Mouse (Mus musculus): ENCODE measurements around the gene Cyp27b1. TPM values are rescaled to one million over a fixed set of nuclear protein-coding genes. Genes with fewer than 3 reads are reported as not detected.

The Cyp27b1 gene
- polyA plus RNA-seq, 1 experiment from 2014 or later, result not detected

GRCm38 (mm10) chr10:127081996-127082620 is 34.1 kb downstream of the Cyp27b1 start:
- Histone ChIP-seq H3K9ac (no peak overlapping the region), H3K4me3 (ENCODE audit: low read depth, low read length) (no peak overlapping the region), H3K4me2 (peak overlapping the region; percentile 50; the same call in 1 of the 2 replicates), H3K27ac (ENCODE audit: low read depth) (no peak overlapping the region), H3K4me1 (ENCODE audit: insufficient read depth) (0 out of 2 replicates have a peak, but pooled peaks cover 3% of the 10 kb centered on the region), H3K9me3 (ENCODE audit: low read depth, low read length) (no peaks in the 10 kb centered on the region), H3K36me3 (ENCODE audit: insufficient read depth) (no peaks in the 10 kb centered on the region), H3K27me3 (ENCODE audit: insufficient read depth, low read length) (peaks cover 71% of the 10 kb centered on the region)
- ATAC-seq (ENCODE audit: insufficient read depth) (no peak), DNase-seq (peak; percentile 61)
- TF ChIP-seq CTCF (IDR thresholded peaks at IDR 0.05; ENCODE audit: low read depth), result no peak
- WGBS, result 18% methylated on average over 8 of the region's 8 CpGs

GRCm38 (mm10) chr10:127083292-127083914 is 35.4 kb downstream of the Cyp27b1 start:
- H3K4me1 ChIP-seq (ENCODE audit: insufficient read depth), result 0 out of 2 replicates have a peak, but pooled peaks cover 3% of the 10 kb centered on the region
- H3K9ac ChIP-seq, result no peak overlapping the region
- H3K9me3 ChIP-seq (ENCODE audit: low read depth, low read length), result no peaks in the 10 kb centered on the region
- no peak for ATAC-seq (ENCODE audit: insufficient read depth)
- H3K4me2 ChIP-seq, result no peak overlapping the region
- H3K27me3 ChIP-seq (ENCODE audit: insufficient read depth, low read length), result peaks cover 63% of the 10 kb centered on the region
- H3K36me3 ChIP-seq (ENCODE audit: insufficient read depth), result no peaks in the 10 kb centered on the region
- 26% methylated on average over 8 of the region's 8 CpGs for WGBS
- no peak overlapping the region for H3K27ac ChIP-seq (ENCODE audit: low read depth)
- H3K4me3 ChIP-seq (ENCODE audit: low read depth, low read length), result no peak overlapping the region
- TF ChIP-seq CTCF (IDR thresholded peaks at IDR 0.05; ENCODE audit: low read depth), result no peak
- DNase-seq, result no peak

DNA sequence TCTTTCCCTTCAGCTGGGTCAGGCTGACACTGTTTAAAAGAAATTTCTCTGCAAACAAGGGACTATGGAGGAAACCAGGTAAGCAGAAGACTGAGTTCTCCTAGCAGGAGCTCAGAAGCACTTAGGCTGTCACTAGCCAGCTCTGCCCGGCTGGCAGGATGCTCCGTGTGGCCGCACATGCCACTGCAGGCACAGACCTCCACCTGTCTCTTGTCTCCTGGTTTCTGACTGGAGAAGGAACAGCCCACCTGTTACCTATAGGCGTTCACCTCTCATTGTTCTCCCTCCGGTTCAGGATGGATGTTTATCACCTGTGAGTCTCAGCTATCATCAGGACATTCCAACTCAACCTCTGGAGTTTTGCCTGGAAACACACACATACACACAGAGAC is 35.9 kb downstream of the Cyp27b1 start:
- no peaks in the 10 kb centered on the region for H3K9me3 ChIP-seq (ENCODE audit: low read depth, low read length)
- H3K4me2 ChIP-seq, result no peak overlapping the region
- H3K9ac ChIP-seq, result no peak overlapping the region
- TF ChIP-seq CTCF (IDR thresholded peaks at IDR 0.05; ENCODE audit: low read depth), result peak; percentile 12; the same call in 1 of the 2 replicates
- H3K27ac ChIP-seq (ENCODE audit: low read depth), result no peak overlapping the region
- H3K27me3 ChIP-seq (ENCODE audit: insufficient read depth, low read length), result peaks cover 58% of the 10 kb centered on the region
- H3K36me3 ChIP-seq (ENCODE audit: insufficient read depth), result no peaks in the 10 kb centered on the region
- no peak for DNase-seq
- no peak overlapping the region for H3K4me3 ChIP-seq (ENCODE audit: low read depth, low read length)
- H3K4me1 ChIP-seq (ENCODE audit: insufficient read depth), result 0 out of 2 replicates have a peak, but pooled peaks cover 3% of the 10 kb centered on the region
- 35% methylated on average over 5 of the region's 5 CpGs for WGBS
- ATAC-seq (ENCODE audit: insufficient read depth), result no peak

GRCm38 (mm10) chr10:127085052-127085451 is 37.0 kb downstream of the Cyp27b1 start:
- 0 out of 2 replicates have a peak, but pooled peaks cover 3% of the 10 kb centered on the region for H3K4me1 ChIP-seq (ENCODE audit: insufficient read depth)
- no peak overlapping the region for H3K9ac ChIP-seq
- 75% methylated on average over 9 of the region's 9 CpGs for WGBS
- no peak overlapping the region for H3K27ac ChIP-seq (ENCODE audit: low read depth)
- H3K4me3 ChIP-seq (ENCODE audit: low read depth, low read length), result no peak overlapping the region
- no peaks in the 10 kb centered on the region for H3K9me3 ChIP-seq (ENCODE audit: low read depth, low read length)
- DNase-seq (no peak), ATAC-seq (ENCODE audit: insufficient read depth) (no peak)
- no peaks in the 10 kb centered on the region for H3K36me3 ChIP-seq (ENCODE audit: insufficient read depth)
- no peak for TF ChIP-seq CTCF (IDR thresholded peaks at IDR 0.05; ENCODE audit: low read depth)
- H3K27me3 ChIP-seq (ENCODE audit: insufficient read depth, low read length), result peaks cover 58% of the 10 kb centered on the region
- no peak overlapping the region for H3K4me2 ChIP-seq

DNA sequence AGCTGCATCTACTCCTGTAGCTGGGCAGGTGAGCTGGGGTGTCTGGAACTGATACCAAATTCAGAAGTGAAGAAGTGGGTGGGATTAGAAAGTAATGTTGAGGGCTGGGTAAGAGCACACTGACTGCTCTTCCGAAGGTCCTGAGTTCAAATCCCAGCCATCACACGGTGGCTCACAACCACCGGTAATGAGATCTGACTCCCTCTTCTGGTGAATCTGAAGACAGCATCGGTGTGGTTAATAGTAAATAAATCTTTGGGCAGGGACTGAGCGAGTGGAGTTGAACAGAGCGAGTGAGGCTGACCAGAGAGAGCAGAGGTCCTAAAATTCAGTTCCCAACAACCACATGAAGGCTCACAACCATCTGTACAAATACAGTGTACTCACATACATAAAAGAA is 37.6 kb downstream of the Cyp27b1 start:
- Histone ChIP-seq H3K27me3 (ENCODE audit: insufficient read depth, low read length) (peaks cover 58% of the 10 kb centered on the region), H3K9ac (no peak overlapping the region), H3K9me3 (ENCODE audit: low read depth, low read length) (no peaks in the 10 kb centered on the region), H3K4me3 (ENCODE audit: low read depth, low read length) (no peak overlapping the region), H3K36me3 (ENCODE audit: insufficient read depth) (no peaks in the 10 kb centered on the region), H3K4me2 (no peak overlapping the region), H3K27ac (ENCODE audit: low read depth) (no peak overlapping the region), H3K4me1 (ENCODE audit: insufficient read depth) (0 out of 2 replicates have a peak, but pooled peaks cover 4% of the 10 kb centered on the region)
- no peak for ATAC-seq (ENCODE audit: insufficient read depth)
- TF ChIP-seq CTCF (IDR thresholded peaks at IDR 0.05; ENCODE audit: low read depth), result no peak
- WGBS, result 58% methylated on average over 6 of the region's 6 CpGs
- no peak for DNase-seq

DNA sequence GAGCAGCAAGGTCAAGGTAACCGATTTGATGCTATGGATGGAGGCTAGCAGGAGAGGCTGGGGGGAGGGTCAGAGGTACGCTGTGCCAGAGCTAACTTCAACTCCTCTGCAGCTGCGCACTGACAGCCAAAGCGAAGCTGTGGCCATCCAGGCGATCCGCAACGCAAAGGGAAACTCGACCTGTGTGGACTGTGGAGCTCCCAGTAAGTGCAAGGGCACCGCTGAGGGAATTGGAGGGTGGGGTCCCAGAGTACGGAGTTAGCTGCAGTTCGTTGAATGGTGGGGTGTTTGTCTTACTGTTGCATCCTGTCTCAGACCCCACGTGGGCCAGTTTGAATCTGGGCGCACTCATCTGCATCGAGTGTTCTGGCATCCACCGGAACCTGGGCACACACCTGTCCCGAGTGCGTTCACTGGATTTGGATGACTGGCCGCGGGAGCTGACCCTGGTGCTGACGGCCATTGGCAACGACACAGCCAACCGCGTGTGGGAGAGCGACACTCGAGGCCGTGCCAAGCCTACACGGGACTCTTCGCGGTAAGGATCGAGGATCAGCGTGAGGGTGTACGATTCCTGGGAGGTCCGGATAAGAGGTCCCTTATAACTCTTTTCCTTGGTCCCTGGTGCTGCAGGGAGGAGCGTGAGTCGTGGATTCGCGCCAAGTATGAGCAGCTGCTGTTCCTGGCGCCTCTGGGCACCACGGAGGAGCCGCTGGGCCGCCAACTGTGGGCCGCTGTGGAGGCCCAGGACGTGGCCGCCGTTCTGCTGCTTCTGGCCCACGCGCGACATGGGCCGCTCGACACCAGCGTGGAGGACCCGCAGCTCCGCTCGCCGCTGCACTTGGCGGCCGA is 42.7 kb downstream of the Cyp27b1 start:
- ATAC-seq (ENCODE audit: insufficient read depth) (peak; percentile 11; the same call in 1 of the 2 replicates), DNase-seq (peak; percentile 79)
- Histone ChIP-seq H3K27ac (ENCODE audit: low read depth) (no peak overlapping the region), H3K27me3 (ENCODE audit: insufficient read depth, low read length) (peaks cover 44% of the 10 kb centered on the region), H3K4me2 (peak overlapping the region; percentile 50), H3K9ac (no peak overlapping the region), H3K9me3 (ENCODE audit: low read depth, low read length) (no peaks in the 10 kb centered on the region), H3K4me3 (ENCODE audit: low read depth, low read length) (peak overlapping the region; percentile 24), H3K36me3 (ENCODE audit: insufficient read depth) (peaks cover 6% of the 10 kb centered on the region; the same call in 1 of the 2 replicates), H3K4me1 (ENCODE audit: insufficient read depth) (peaks cover 20% of the 10 kb centered on the region)
- TF ChIP-seq CTCF (IDR thresholded peaks at IDR 0.05; ENCODE audit: low read depth), result no peak
- WGBS, result 9% methylated on average over 57 of the region's 57 CpGs

All from lung, embryonic 14.5 days (tissue).